Mouse (Mus musculus): ENCODE data around the gene Mkrn1. TPM values are rescaled to one million over a fixed set of nuclear protein-coding genes. Genes with fewer than 3 reads are reported as not detected.
A peak's percentile ranks its signal among the peaks of the same experiment; 100 is the strongest.

Mkrn1 gene
- polyA plus RNA-seq, 1 experiment = 30.9 TPM

GRCm38 (mm10) chr6:39429007-39429788 lies 8.9 kb upstream of the Mkrn1 start:
- no peaks in the 10 kb centered on the region for H3K79me2 ChIP-seq (ENCODE audit: control insufficient read depth, insufficient read depth)
- no peak for TF ChIP-seq FOSL1 (IDR thresholded peaks at IDR 0.05; ENCODE audit: insufficient read depth, low read length, poor library complexity, severe bottlenecking)
- TF ChIP-seq MYOG (IDR thresholded peaks at IDR 0.05; ENCODE audit: control insufficient read depth, extremely low read depth, insufficient read length) = no peak
- TF ChIP-seq MYOD1 (IDR thresholded peaks at IDR 0.05; ENCODE audit: control insufficient read depth, insufficient read length, low read depth) = no peak
- no peak for TF ChIP-seq USF1 (IDR thresholded peaks at IDR 0.05; ENCODE audit: low read depth)
- TF ChIP-seq CTCF (IDR thresholded peaks at IDR 0.05; ENCODE audit: control insufficient read depth, insufficient read depth, insufficient read length) = no peak
- no peak for TF ChIP-seq MAX (IDR thresholded peaks at IDR 0.05)
- no peak for TF ChIP-seq CEBPB (IDR thresholded peaks at IDR 0.05; ENCODE audit: low read depth)
- no peak overlapping the region for H3ac ChIP-seq (ENCODE audit: control insufficient read depth, insufficient read length, low read depth)

GRCm38 (mm10) chr6:39427276-39428003 lies 7.2 kb upstream of the Mkrn1 start:
- Histone ChIP-seq H3K36me3 (ENCODE audit: control insufficient read depth, insufficient read depth) (no peaks in the 10 kb centered on the region), H3K27me3 (ENCODE audit: control insufficient read depth, insufficient read depth, insufficient read length) (no peaks in the 10 kb centered on the region), H3K79me3 (ENCODE audit: low read depth) (no peaks in the 10 kb centered on the region), H3K79me2 (ENCODE audit: control insufficient read depth, insufficient read depth) (no peaks in the 10 kb centered on the region), H3ac (ENCODE audit: control insufficient read depth, insufficient read length, low read depth) (no peak overlapping the region), H3K4me3 (ENCODE audit: insufficient read depth, poor library complexity, severe bottlenecking) (no peak overlapping the region)
- TF ChIP-seq FOSL1 (IDR thresholded peaks at IDR 0.05; ENCODE audit: insufficient read depth, low read length, poor library complexity, severe bottlenecking) = no peak
- no peak for TF ChIP-seq MAX (IDR thresholded peaks at IDR 0.05)
- no peak for TF ChIP-seq CEBPB (IDR thresholded peaks at IDR 0.05; ENCODE audit: low read depth)
- TF ChIP-seq MYOD1 (IDR thresholded peaks at IDR 0.05; ENCODE audit: control insufficient read depth, insufficient read length, low read depth) = no peak
- no peak for TF ChIP-seq CTCF (IDR thresholded peaks at IDR 0.05; ENCODE audit: control insufficient read depth, insufficient read depth, insufficient read length)
- no peak for TF ChIP-seq MYOG (IDR thresholded peaks at IDR 0.05; ENCODE audit: control insufficient read depth, extremely low read depth, insufficient read length)
- no peak for TF ChIP-seq USF1 (IDR thresholded peaks at IDR 0.05; ENCODE audit: low read depth)

More at GRCm38 (mm10) chr6:39429007-39429788, 8.9 kb upstream of the Mkrn1 start:
- Histone ChIP-seq H3K27me3 (ENCODE audit: control insufficient read depth, insufficient read depth, insufficient read length) (no peaks in the 10 kb centered on the region), H3K36me3 (ENCODE audit: control insufficient read depth, insufficient read depth) (no peaks in the 10 kb centered on the region), H3K4me3 (ENCODE audit: insufficient read depth, poor library complexity, severe bottlenecking) (no peak overlapping the region), H3K79me3 (ENCODE audit: low read depth) (no peaks in the 10 kb centered on the region)

- no peak overlapping the region for H3K4me3 ChIP-seq (ENCODE audit: insufficient read depth, poor library complexity, severe bottlenecking)
- H3ac ChIP-seq (ENCODE audit: control insufficient read depth, insufficient read length, low read depth) = no peak overlapping the region
- no peaks in the 10 kb centered on the region for H3K79me2 ChIP-seq (ENCODE audit: control insufficient read depth, insufficient read depth)
- H3K36me3 ChIP-seq (ENCODE audit: control insufficient read depth, insufficient read depth) = no peaks in the 10 kb centered on the region
- H3K27me3 ChIP-seq (ENCODE audit: control insufficient read depth, insufficient read depth, insufficient read length) = no peaks in the 10 kb centered on the region
- H3K79me3 ChIP-seq (ENCODE audit: low read depth) = no peaks in the 10 kb centered on the region
- no peak for TF ChIP-seq FOSL1 (IDR thresholded peaks at IDR 0.05; ENCODE audit: insufficient read depth, low read length, poor library complexity, severe bottlenecking)
- no peak for TF ChIP-seq MAX (IDR thresholded peaks at IDR 0.05)
- TF ChIP-seq CTCF (IDR thresholded peaks at IDR 0.05; ENCODE audit: control insufficient read depth, insufficient read depth, insufficient read length) = no peak
- TF ChIP-seq CEBPB (IDR thresholded peaks at IDR 0.05; ENCODE audit: low read depth) = no peak
- TF ChIP-seq MYOD1 (IDR thresholded peaks at IDR 0.05; ENCODE audit: control insufficient read depth, insufficient read length, low read depth) = no peak
- no peak for TF ChIP-seq MYOG (IDR thresholded peaks at IDR 0.05; ENCODE audit: control insufficient read depth, extremely low read depth, insufficient read length)
Observed at GRCm38 (mm10) chr6:39426725-39427124, 6.5 kb upstream of the Mkrn1 start.

GRCm38 (mm10) chr6:39425181-39425580 lies 4.9 kb upstream of the Mkrn1 start:
- H3K79me2 ChIP-seq (ENCODE audit: control insufficient read depth, insufficient read depth) = no peaks in the 10 kb centered on the region
- no peaks in the 10 kb centered on the region for H3K27me3 ChIP-seq (ENCODE audit: control insufficient read depth, insufficient read depth, insufficient read length)
- no peak overlapping the region for H3K4me3 ChIP-seq (ENCODE audit: insufficient read depth, poor library complexity, severe bottlenecking)
- no peak overlapping the region for H3ac ChIP-seq (ENCODE audit: control insufficient read depth, insufficient read length, low read depth)
- TF ChIP-seq FOSL1 (IDR thresholded peaks at IDR 0.05; ENCODE audit: insufficient read depth, low read length, poor library complexity, severe bottlenecking) = no peak
- no peak for TF ChIP-seq MYOG (IDR thresholded peaks at IDR 0.05; ENCODE audit: control insufficient read depth, extremely low read depth, insufficient read length)
- TF ChIP-seq CTCF (IDR thresholded peaks at IDR 0.05; ENCODE audit: control insufficient read depth, insufficient read depth, insufficient read length) = no peak
- no peak for TF ChIP-seq USF1 (IDR thresholded peaks at IDR 0.05; ENCODE audit: low read depth)
- no peak for TF ChIP-seq MYOD1 (IDR thresholded peaks at IDR 0.05; ENCODE audit: control insufficient read depth, insufficient read length, low read depth)
- TF ChIP-seq MAX (IDR thresholded peaks at IDR 0.05) = no peak
- no peak for TF ChIP-seq CEBPB (IDR thresholded peaks at IDR 0.05; ENCODE audit: low read depth)
- no peaks in the 10 kb centered on the region for H3K36me3 ChIP-seq (ENCODE audit: control insufficient read depth, insufficient read depth)
- H3K79me3 ChIP-seq (ENCODE audit: low read depth) = no peaks in the 10 kb centered on the region

- Histone ChIP-seq H3K79me3 (ENCODE audit: low read depth) (peaks cover 1% of the 10 kb centered on the region), H3K4me3 (ENCODE audit: insufficient read depth, poor library complexity, severe bottlenecking) (no peak overlapping the region), H3ac (ENCODE audit: control insufficient read depth, insufficient read length, low read depth) (no peak overlapping the region), H3K27me3 (ENCODE audit: control insufficient read depth, insufficient read depth, insufficient read length) (no peaks in the 10 kb centered on the region), H3K79me2 (ENCODE audit: control insufficient read depth, insufficient read depth) (peaks cover 4% of the 10 kb centered on the region), H3K36me3 (ENCODE audit: control insufficient read depth, insufficient read depth) (no peaks in the 10 kb centered on the region)
- TF ChIP-seq MAX (IDR thresholded peaks at IDR 0.05) (no peak), USF1 (IDR thresholded peaks at IDR 0.05; ENCODE audit: low read depth) (peak; percentile 43)
Observed at GRCm38 (mm10) chr6:39423686-39424085, 3.4 kb upstream of the Mkrn1 start.

Measured in C2C12 (cell line).